Mouse (Mus musculus) erythroblast, embryonic 14.5 days (primary cell): Measurements from ENCODE around the gene Arpc2.

Source experiments
- GATA1 ChIP-seq: IDR thresholded peaks from 2 replicates; pipeline ENCODE4 v1.6.1; 2012; ENCODE audit warnings: low read length, inconsistent platforms, mixed read lengths
- TAL1 ChIP-seq: IDR thresholded peaks from 3 replicates; pipeline ENCODE4 v1.6.1; 2012; ENCODE audit warnings: low read length, inconsistent platforms, mixed read lengths

DNA sequence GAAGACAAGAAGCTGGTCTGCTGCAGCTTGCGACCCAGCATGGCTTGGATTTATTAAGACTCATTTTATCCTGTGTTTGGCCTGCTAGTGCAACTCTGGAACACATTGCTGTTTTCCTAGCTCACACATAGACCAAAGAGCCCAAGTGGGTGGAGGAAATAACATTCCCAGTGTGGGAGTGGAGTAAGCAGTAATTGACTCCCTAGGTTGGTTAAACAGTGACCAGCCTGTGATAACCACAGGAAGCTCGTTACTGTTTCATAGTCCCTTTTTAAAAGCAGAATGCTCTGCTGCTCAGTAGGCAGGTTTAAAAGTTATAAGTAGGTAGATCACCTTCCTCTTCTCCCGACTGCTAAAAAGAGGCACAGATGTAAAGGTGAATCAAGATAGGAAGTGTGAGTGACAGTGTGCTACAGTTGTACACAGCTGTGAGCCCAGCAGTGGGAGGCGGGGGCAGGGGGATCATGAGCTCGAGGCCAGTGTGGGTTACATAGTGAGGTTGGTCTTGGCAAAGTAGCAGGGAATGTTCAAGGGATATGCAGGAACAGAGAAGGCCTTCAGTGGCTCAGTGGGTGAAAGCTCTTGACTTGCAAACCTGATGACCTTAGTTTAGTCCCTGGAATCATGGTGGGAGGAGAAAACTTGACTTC, 13.6 kb downstream of the Arpc2 start:
- TF ChIP-seq TAL1 (no peak), GATA1 (no peak)
